Mouse (Mus musculus): ENCODE results near the gene Slc17a7. TPM values are rescaled to one million over a fixed set of nuclear protein-coding genes. Genes with fewer than 3 reads are reported as not detected.

Gene Slc17a7
- polyA plus RNA-seq, 1 experiment from 2014 or later, result 0.56 TPM

DNA sequence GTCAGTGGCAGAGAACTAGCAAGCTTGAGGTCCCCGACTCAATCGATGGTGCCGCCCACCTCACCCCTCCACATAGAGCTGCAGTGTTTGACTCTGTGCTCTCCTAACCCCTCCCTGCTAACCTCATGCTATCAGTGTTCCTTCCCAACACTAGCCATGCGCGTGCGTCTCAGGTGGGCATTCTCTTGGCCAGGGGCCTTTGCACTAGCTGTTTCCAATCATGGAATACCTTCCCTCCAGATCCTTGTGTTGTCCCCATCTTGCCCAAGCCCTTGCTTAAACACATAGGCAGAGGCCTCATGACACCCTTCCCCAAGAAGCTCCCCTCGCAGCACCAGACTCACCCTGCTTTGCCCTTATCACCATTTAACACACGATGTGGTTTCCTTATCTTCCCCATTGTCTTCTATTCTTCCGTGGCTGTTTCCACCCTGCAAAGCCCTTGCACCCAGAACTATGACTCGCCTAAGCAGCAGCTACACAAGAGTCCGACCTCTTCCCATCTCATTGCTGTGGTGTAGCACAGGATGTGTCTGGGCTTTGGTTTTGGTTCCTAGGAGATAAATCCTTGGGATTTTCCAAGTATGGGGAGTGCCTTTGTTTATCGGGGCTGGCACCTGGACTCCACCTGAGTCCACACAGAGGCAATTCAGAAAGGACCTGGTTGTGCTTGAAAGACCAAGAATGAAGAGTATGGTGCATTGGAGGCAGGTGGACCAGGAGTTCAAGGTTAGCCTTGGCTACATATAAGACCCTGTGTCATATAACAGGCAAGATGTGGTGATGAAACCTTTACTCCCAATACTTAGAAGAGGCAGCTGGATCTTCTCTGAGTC is 26.4 kb upstream of the Slc17a7 start:
- no peak overlapping the region for H3K9ac ChIP-seq (replicated peaks; ENCODE audit: low read depth)
- ATAC-seq (no peak), DNase-seq (ENCODE audit: low spot score) (no peak)
- peaks cover 4% of the 10 kb centered on the region; the same call in 1 of the 2 replicates for H3K4me1 ChIP-seq (ENCODE audit: insufficient read depth, low read depth, low read length)
- WGBS, result 67% methylated on average over 12 of the region's 12 CpGs
- H3K4me3 ChIP-seq (ENCODE audit: low read depth, low read length), result no peak overlapping the region
- no peak overlapping the region for H3K4me2 ChIP-seq (replicated peaks; ENCODE audit: low read depth, low read length)
- no peaks in the 10 kb centered on the region for H3K36me3 ChIP-seq (ENCODE audit: insufficient read depth, low read length)
- TF ChIP-seq CTCF (IDR thresholded peaks at IDR 0.05) (no peak), EP300 (IDR thresholded peaks at IDR 0.05) (no peak)
- no peaks in the 10 kb centered on the region for H3K9me3 ChIP-seq (ENCODE audit: low read length)
- no peak overlapping the region for H3K27ac ChIP-seq (ENCODE audit: low read length)
- H3K27me3 ChIP-seq (replicated peaks; ENCODE audit: insufficient read depth, low read length), result no peaks in the 10 kb centered on the region

GRCm38 (mm10) chr7:45138403-45138802 is 25.3 kb upstream of the Slc17a7 start:
- Histone ChIP-seq H3K4me2 (replicated peaks; ENCODE audit: low read depth, low read length) (no peak overlapping the region), H3K4me3 (ENCODE audit: low read depth, low read length) (no peak overlapping the region), H3K4me1 (ENCODE audit: insufficient read depth, low read depth, low read length) (peaks cover 4% of the 10 kb centered on the region; the same call in 1 of the 2 replicates), H3K36me3 (ENCODE audit: insufficient read depth, low read length) (no peaks in the 10 kb centered on the region), H3K27me3 (replicated peaks; ENCODE audit: insufficient read depth, low read length) (no peaks in the 10 kb centered on the region), H3K9ac (replicated peaks; ENCODE audit: low read depth) (no peak overlapping the region), H3K9me3 (ENCODE audit: low read length) (no peaks in the 10 kb centered on the region), H3K27ac (ENCODE audit: low read length) (no peak overlapping the region)
- 83% methylated on average over 1 of the region's 1 CpGs for WGBS
- ATAC-seq (no peak), DNase-seq (ENCODE audit: low spot score) (no peak)
- TF ChIP-seq EP300 (IDR thresholded peaks at IDR 0.05), result no peak
- no peak for TF ChIP-seq CTCF (IDR thresholded peaks at IDR 0.05)

GRCm38 (mm10) chr7:45139904-45140723 is 23.6 kb upstream of the Slc17a7 start:
- 64% methylated on average over 8 of the region's 8 CpGs for WGBS
- H3K9ac ChIP-seq (replicated peaks; ENCODE audit: low read depth), result no peak overlapping the region

GRCm38 (mm10) chr7:45141319-45141718 is 22.4 kb upstream of the Slc17a7 start:
- H3K9ac ChIP-seq (replicated peaks; ENCODE audit: low read depth), result no peak overlapping the region
- H3K36me3 ChIP-seq (ENCODE audit: insufficient read depth, low read length), result 0 out of 2 replicates have a peak, but pooled peaks cover 12% of the 10 kb centered on the region
- H3K4me1 ChIP-seq (ENCODE audit: insufficient read depth, low read depth, low read length), result no peaks in the 10 kb centered on the region
- no peak overlapping the region for H3K4me2 ChIP-seq (replicated peaks; ENCODE audit: low read depth, low read length)
- no peak for ATAC-seq
- WGBS, result 82% methylated on average over 3 of the region's 3 CpGs
- TF ChIP-seq CTCF (IDR thresholded peaks at IDR 0.05), result no peak
- no peak for TF ChIP-seq EP300 (IDR thresholded peaks at IDR 0.05)
- H3K27ac ChIP-seq (ENCODE audit: low read length), result no peak overlapping the region
- no peaks in the 10 kb centered on the region for H3K27me3 ChIP-seq (replicated peaks; ENCODE audit: insufficient read depth, low read length)
- DNase-seq (ENCODE audit: low spot score), result no peak
- no peaks in the 10 kb centered on the region for H3K9me3 ChIP-seq (ENCODE audit: low read length)
- H3K4me3 ChIP-seq (ENCODE audit: low read depth, low read length), result no peak overlapping the region

More at GRCm38 (mm10) chr7:45139904-45140723, 23.6 kb upstream of the Slc17a7 start:
- TF ChIP-seq EP300 (IDR thresholded peaks at IDR 0.05), result no peak
- no peak for TF ChIP-seq CTCF (IDR thresholded peaks at IDR 0.05)
- peaks cover 4% of the 10 kb centered on the region; the same call in 1 of the 2 replicates for H3K4me1 ChIP-seq (ENCODE audit: insufficient read depth, low read depth, low read length)
- no peak overlapping the region for H3K4me2 ChIP-seq (replicated peaks; ENCODE audit: low read depth, low read length)
- no peaks in the 10 kb centered on the region for H3K9me3 ChIP-seq (ENCODE audit: low read length)
- no peaks in the 10 kb centered on the region for H3K27me3 ChIP-seq (replicated peaks; ENCODE audit: insufficient read depth, low read length)
- ATAC-seq (no peak), DNase-seq (ENCODE audit: low spot score) (no peak)
- no peak overlapping the region for H3K4me3 ChIP-seq (ENCODE audit: low read depth, low read length)
- H3K27ac ChIP-seq (ENCODE audit: low read length), result no peak overlapping the region
- 0 out of 2 replicates have a peak, but pooled peaks cover under 1% of the 10 kb centered on the region for H3K36me3 ChIP-seq (ENCODE audit: insufficient read depth, low read length)

DNA sequence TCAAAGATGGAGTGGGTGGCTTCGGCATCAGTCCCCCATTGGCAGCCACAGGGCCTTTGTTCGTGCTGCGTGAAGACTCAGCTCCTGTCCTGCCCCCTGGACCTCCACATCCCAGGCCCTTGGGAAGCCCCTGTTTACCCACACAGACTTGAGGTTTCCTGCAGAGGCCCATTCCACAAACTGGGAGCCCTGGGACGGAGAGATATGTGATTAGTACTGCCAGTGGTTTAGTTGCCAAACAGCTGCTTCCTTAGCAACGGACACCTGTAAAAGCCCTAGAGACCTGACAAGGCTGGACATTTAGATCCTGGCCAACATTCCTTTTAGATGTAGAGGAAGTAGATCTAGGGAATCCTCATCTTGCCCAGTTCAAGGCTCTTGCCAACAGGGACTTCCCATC is 21.8 kb upstream of the Slc17a7 start:
- TF ChIP-seq EP300 (IDR thresholded peaks at IDR 0.05) (no peak), CTCF (IDR thresholded peaks at IDR 0.05) (no peak)
- DNase-seq (ENCODE audit: low spot score) (no peak), ATAC-seq (no peak)
- Histone ChIP-seq H3K9me3 (ENCODE audit: low read length) (no peaks in the 10 kb centered on the region), H3K9ac (replicated peaks; ENCODE audit: low read depth) (no peak overlapping the region), H3K27me3 (replicated peaks; ENCODE audit: insufficient read depth, low read length) (no peaks in the 10 kb centered on the region), H3K4me3 (ENCODE audit: low read depth, low read length) (no peak overlapping the region), H3K4me1 (ENCODE audit: insufficient read depth, low read depth, low read length) (no peaks in the 10 kb centered on the region), H3K27ac (ENCODE audit: low read length) (no peak overlapping the region), H3K4me2 (replicated peaks; ENCODE audit: low read depth, low read length) (no peak overlapping the region), H3K36me3 (ENCODE audit: insufficient read depth, low read length) (0 out of 2 replicates have a peak, but pooled peaks cover 12% of the 10 kb centered on the region)
- 89% methylated on average over 5 of the region's 5 CpGs for WGBS
